Mouse (Mus musculus) midbrain, embryonic 16.5 days (tissue): ENCODE measurements around the gene Ubqln4. TPM values are rescaled to one million over a fixed set of nuclear protein-coding genes. Genes with fewer than 3 reads are reported as not detected.

Experiments used
- ATAC-seq: fragments of 200-750 bp; cut with Nextera tagmentation; 2 replicates; pipeline ENCODE4 v1.8.0; 2017; ENCODE audit warnings: moderate TSS enrichment
- H3K27ac ChIP-seq: fragments of 300-500 bp; sonication (generic); 2 replicates; pipeline ENCODE4 v1.5.1; 2014; ENCODE audit warnings: mild to moderate bottlenecking, low read length, mixed read lengths
- H3K27me3 ChIP-seq: fragments of 300-500 bp; sonication (generic); 2 replicates; pipeline ENCODE4 v1.6.1; 2014; ENCODE audit warnings: low read depth, low read length, mixed read lengths; ENCODE audit not compliant: control insufficient read depth, insufficient read depth
- H3K36me3 ChIP-seq: fragments of 300-500 bp; sonication (generic); 2 replicates; pipeline ENCODE4 v1.6.1; 2014; ENCODE audit warnings: mild to moderate bottlenecking, low read length, moderate library complexity, mixed read lengths; ENCODE audit not compliant: control insufficient read depth, insufficient read depth
- H3K4me1 ChIP-seq: fragments of 300-500 bp; sonication (generic); 2 replicates; pipeline ENCODE4 v1.6.1; 2014; ENCODE audit warnings: mild to moderate bottlenecking, low read length, mixed read lengths; ENCODE audit not compliant: control insufficient read depth, insufficient read depth
- H3K4me2 ChIP-seq: fragments of 300-500 bp; sonication (generic); 2 replicates; pipeline ENCODE4 v1.6.1; 2014; ENCODE audit warnings: mild to moderate bottlenecking, low read length, mixed read lengths
- H3K4me3 ChIP-seq: fragments of 300-500 bp; sonication (generic); 2 replicates; pipeline ENCODE4 v1.5.1; 2014; ENCODE audit warnings: low read depth, mild to moderate bottlenecking, low read length, moderate library complexity, mixed read lengths
- H3K9ac ChIP-seq: fragments of 300-500 bp; sonication (generic); 2 replicates; pipeline ENCODE4 v1.6.1; 2014; ENCODE audit warnings: low read depth, low read length, mixed read lengths
- H3K9me3 ChIP-seq: fragments of 300-500 bp; sonication (generic); replicated peaks from 2 replicates; pipeline ENCODE4 v1.6.1; 2014; ENCODE audit warnings: mild to moderate bottlenecking, low read length, mixed read lengths; ENCODE audit not compliant: control insufficient read depth, poor library complexity, severe bottlenecking
- WGBS: fragments of 180-500 bp; shearing (Covaris S2); extraction: QIAGEN DNeasy Blood & Tissue Kit; methylation state at CpG from one replicate; pipeline ENCODE4 v1.1.7; 2014; 5-methylcytosine and 5-hydroxymethylcytosine counted together
- polyA plus RNA-seq: library from polyadenylated mRNA; unstranded; fragments of >200 nt; fragmentation: Nextera tagmentation; extraction: Ambion mirVana; gene quantifications from 2 replicates; pipeline ENCODE4 v1.2.1, GENCODE M21; 2015

The Ubqln4 gene
- polyA plus RNA-seq, 1 experiment from 2014 or later = 41.3 TPM

DNA sequence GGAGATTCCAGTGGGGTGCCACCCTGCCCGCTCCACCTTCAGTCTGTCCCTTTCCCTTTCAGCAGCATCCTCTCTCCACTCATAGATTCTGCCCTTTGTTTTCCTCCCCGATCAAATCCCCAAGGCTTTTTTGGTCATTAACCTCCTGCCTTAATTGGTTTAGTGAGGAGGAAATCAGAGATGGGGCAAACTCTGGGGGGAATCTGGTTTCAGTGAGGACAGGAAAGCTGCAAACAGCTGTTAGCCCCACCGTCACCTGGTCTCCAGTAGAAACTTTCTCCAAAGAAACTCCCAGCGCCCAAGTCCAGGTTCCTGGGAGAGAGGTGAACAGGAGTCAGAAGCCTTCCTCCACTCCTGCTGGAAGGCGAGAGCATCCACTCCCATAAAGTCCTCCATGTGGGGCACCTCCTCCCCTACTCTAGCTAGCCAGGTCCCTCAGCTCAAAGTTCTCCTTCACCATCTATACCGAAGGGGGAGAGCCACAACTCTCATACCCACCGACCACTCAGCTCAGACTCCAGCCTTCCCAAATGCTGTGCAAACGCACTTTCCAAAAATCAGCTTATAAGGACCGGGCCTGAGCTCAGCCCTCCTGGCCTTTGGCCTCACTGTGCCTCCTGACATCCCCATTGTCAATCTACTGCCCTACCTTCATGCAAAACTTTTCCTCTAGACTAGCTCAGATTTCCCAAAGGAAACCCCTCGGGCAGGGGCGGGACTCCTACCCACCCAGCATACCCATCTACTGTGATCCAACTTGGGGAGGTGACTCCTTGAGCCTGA is 23.3 kb upstream of the Ubqln4 start:
- Histone ChIP-seq H3K4me2 (peak overlapping the region; percentile 93), H3K9me3 (no peaks in the 10 kb centered on the region), H3K4me1 (peaks cover 57% of the 10 kb centered on the region), H3K9ac (peak overlapping the region; percentile 100), H3K27ac (peak overlapping the region; percentile 99), H3K36me3 (no peaks in the 10 kb centered on the region), H3K27me3 (no peaks in the 10 kb centered on the region), H3K4me3 (peak overlapping the region; percentile 60)
- WGBS = 3% methylated on average over 11 of the region's 11 CpGs
- no peak for ATAC-seq

- WGBS = under 1% methylated on average over 53 of the region's 63 CpGs
- H3K9me3 ChIP-seq = no peaks in the 10 kb centered on the region
- H3K4me3 ChIP-seq = peak overlapping the region; percentile 60
- peaks cover 5% of the 10 kb centered on the region for H3K36me3 ChIP-seq
- peak overlapping the region; percentile 99 for H3K27ac ChIP-seq
- peak; percentile 78 for ATAC-seq
- H3K27me3 ChIP-seq = no peaks in the 10 kb centered on the region
- H3K9ac ChIP-seq = peak overlapping the region; percentile 100
- peaks cover 61% of the 10 kb centered on the region for H3K4me1 ChIP-seq
- peak overlapping the region; percentile 93 for H3K4me2 ChIP-seq
Measured at GRCm38 (mm10) chr3:88531348-88532298, 21.9 kb upstream of the Ubqln4 start.

- Histone ChIP-seq H3K27me3 (no peaks in the 10 kb centered on the region), H3K4me3 (peak within 1 kb of the TSS; percentile 60), H3K27ac (peak within 1 kb of the TSS; percentile 99), H3K9ac (peak within 1 kb of the TSS; percentile 100), H3K36me3 (peaks cover 12% of the 10 kb centered on the region), H3K9me3 (no peaks in the 10 kb centered on the region), H3K4me2 (peak within 1 kb of the TSS; percentile 93), H3K4me1 (peaks cover 64% of the 10 kb centered on the region)
- WGBS = under 1% methylated on average over 18 of the region's 31 CpGs
- no peak for ATAC-seq
Measured at GRCm38 (mm10) chr3:88532299-88532674, 21.3 kb upstream of the Ubqln4 start, which contains the start of gene Mex3a. TSS of gene Mex3a (plus strand) at chr3:88532395.

- peak; percentile 19 for ATAC-seq
- H3K9me3 ChIP-seq = no peaks in the 10 kb centered on the region
- H3K4me2 ChIP-seq = peak overlapping the region; percentile 93
Measured at GRCm38 (mm10) chr3:88532689-88533511, 20.7 kb upstream of the Ubqln4 start.

GRCm38 (mm10) chr3:88533706-88534105 is 19.9 kb upstream of the Ubqln4 start:
- H3K9ac ChIP-seq = peak overlapping the region; percentile 100
- 0% methylated on average over 3 of the region's 5 CpGs for WGBS
- ATAC-seq = no peak
- peak overlapping the region; percentile 99 for H3K27ac ChIP-seq
- H3K4me1 ChIP-seq = peaks cover 64% of the 10 kb centered on the region
- peak overlapping the region; percentile 60 for H3K4me3 ChIP-seq
- H3K4me2 ChIP-seq = peak overlapping the region; percentile 93
- H3K9me3 ChIP-seq = no peaks in the 10 kb centered on the region
- H3K27me3 ChIP-seq = no peaks in the 10 kb centered on the region
- H3K36me3 ChIP-seq = peaks cover 25% of the 10 kb centered on the region

More at GRCm38 (mm10) chr3:88532689-88533511, 20.7 kb upstream of the Ubqln4 start:
- WGBS = under 1% methylated on average over 35 of the region's 40 CpGs
- Histone ChIP-seq H3K4me1 (peaks cover 63% of the 10 kb centered on the region), H3K4me3 (peak overlapping the region; percentile 60), H3K36me3 (peaks cover 17% of the 10 kb centered on the region), H3K27ac (peak overlapping the region; percentile 99), H3K9ac (peak overlapping the region; percentile 100), H3K27me3 (no peaks in the 10 kb centered on the region)

DNA sequence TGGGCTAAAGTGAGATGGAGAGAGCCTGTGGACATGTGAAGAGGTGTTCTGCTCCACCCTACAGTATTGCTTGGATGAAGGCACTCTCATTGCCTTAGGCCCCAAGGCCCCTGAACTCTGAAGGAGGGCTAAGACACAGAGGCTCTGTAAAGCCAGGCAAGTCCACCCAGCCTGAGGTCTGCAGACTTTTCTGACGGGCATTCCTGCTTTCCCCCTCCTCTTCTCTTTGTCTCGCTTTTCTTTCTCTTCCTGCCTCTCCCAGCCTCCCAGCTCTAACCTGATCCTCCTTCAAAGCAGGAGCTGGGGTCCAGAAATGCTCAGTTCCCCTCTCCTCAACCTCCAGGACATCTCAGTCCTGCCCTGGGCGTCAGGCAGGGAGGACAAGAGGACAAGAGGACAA is 18.6 kb upstream of the Ubqln4 start:
- WGBS = 7% methylated on average over 3 of the region's 3 CpGs
- H3K9ac ChIP-seq = peak overlapping the region; percentile 100
- H3K4me2 ChIP-seq = peak overlapping the region; percentile 93
- no peaks in the 10 kb centered on the region for H3K27me3 ChIP-seq
- H3K4me3 ChIP-seq = peak overlapping the region; percentile 60
- ATAC-seq = no peak
- no peaks in the 10 kb centered on the region for H3K9me3 ChIP-seq
- H3K27ac ChIP-seq = peak overlapping the region; percentile 47
- peaks cover 26% of the 10 kb centered on the region for H3K36me3 ChIP-seq
- H3K4me1 ChIP-seq = peaks cover 59% of the 10 kb centered on the region

- H3K4me3 ChIP-seq = peak overlapping the region; percentile 60
- H3K36me3 ChIP-seq = peaks cover 28% of the 10 kb centered on the region
- peak overlapping the region; percentile 47; the same call in 1 of the 2 replicates for H3K27ac ChIP-seq
- H3K9ac ChIP-seq = peak overlapping the region; percentile 100
- 16% methylated on average over 4 of the region's 4 CpGs for WGBS
- H3K27me3 ChIP-seq = no peaks in the 10 kb centered on the region
- no peaks in the 10 kb centered on the region for H3K9me3 ChIP-seq
- H3K4me1 ChIP-seq = peaks cover 57% of the 10 kb centered on the region
- no peak for ATAC-seq
- H3K4me2 ChIP-seq = peak overlapping the region; percentile 93
Measured at GRCm38 (mm10) chr3:88535527-88535926, 18.0 kb upstream of the Ubqln4 start.
